Mouse (Mus musculus) erythroid progenitor cell, adult 5-6 weeks (primary cell): Measurements from ENCODE around the gene Nek8. TPM values are rescaled to one million over a fixed set of nuclear protein-coding genes. Genes with fewer than 3 reads are reported as not detected.
"Not testable (repeated sequence)": the region's sequence is repeated elsewhere in the genome, so short reads cannot be mapped to it uniquely, and the experiment has no call there.

ENCODE experiments used
- ATAC-seq: replicated peaks from 2 replicates; pipeline ENCODE4 v1.8.0; 2016; ENCODE audit warnings: moderate number of reproducible peaks, mild to moderate bottlenecking, moderate TSS enrichment, inconsistent platforms; ENCODE audit not compliant: poor library complexity, low FRiP score, severe bottlenecking
- total RNA-seq, 2 experiments: library from RNA; stranded (forward) in 1 of 2; stranded (reverse) in 1 of 2; fragments of 150-400 nt in 1 of 2; fragments of 186-747, 209-891 nt in 1 of 2; gene quantifications; 2 replicates each; pipeline versions ENCODE4 v1.2.3 to v1.2.4; 2015 to 2017; ENCODE audit warnings: low replicate concordance in 2 of 2

The Nek8 gene
- total RNA-seq, 2 experiments from 2014 or later: 76.8 to 79.6 TPM

DNA sequence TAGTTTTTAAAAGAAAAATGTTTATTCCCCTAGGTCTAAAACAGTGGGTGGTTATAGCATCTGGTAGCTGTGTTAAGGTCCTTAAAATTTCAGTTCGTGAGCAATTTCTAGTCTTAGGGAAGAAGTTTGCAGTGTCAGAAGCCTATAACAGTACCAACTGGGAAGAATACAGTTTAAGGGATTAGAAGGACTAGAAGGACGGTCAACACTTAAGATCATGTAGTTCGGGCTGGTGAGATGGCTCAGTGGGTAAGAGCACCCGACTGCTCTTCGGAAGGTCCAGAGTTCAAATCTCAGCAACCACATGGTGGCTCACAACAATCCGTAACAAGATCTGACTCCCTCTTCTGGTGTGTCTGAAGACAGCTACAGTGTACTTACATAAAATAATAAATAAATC is 8.2 kb upstream of the Nek8 start:
- ATAC-seq: not testable (repeated sequence)

GRCm38 (mm10) chr11:78183884-78184514 is 7.5 kb upstream of the Nek8 start:
- no peak for ATAC-seq

DNA sequence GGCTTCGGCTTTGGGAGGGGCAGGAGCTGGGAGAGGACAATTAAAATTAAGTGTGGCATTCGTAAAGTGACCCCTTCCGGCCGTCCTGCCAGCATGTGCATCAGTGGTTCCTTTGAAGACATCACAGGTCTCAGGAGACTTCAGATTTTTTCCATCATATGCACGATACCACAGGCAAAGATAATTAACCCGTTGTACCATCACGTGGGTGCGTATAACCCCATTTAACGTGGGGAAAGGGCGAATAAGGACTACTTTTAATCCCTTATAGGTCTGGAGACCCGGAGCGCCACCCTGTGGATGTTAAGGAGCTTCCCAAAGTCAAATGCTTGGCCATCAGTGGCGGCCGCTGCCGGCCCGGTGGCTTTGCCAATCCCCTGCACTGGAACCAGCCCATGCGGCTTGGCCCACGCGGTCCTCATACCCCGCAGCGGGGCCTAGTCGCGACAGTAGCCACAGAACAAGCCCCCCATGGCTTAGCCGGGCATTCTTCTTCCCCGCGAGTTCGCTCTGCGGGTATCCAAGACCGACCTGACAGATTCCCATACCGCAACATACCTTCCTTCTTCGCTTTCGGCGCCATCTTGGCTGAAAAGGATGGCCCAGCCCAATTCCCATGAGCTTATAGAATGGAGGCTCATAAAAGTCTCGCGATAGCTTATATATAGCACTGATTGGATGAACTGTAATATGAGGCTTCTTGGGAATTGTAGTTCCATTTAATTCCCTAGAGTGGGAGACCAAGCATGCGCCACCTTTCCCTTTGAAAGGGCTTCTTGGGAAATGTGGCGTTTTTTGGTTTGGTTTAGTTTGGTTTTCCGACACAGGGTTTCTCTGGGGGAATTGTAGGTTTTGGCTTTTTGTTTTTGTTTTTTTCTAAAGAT is 6.7 kb upstream of the Nek8 start, which contains the start of gene Rpl23a:
TSS of gene Rpl23a (minus strand) at position 624 of the 884 bp plus-strand sequence.
- ATAC-seq: peak; percentile 87

GRCm38 (mm10) chr11:78182450-78182849 is 6.0 kb upstream of the Nek8 start:
- ATAC-seq: no peak

- ATAC-seq: no peak
Observed at GRCm38 (mm10) chr11:78181830-78182357, 5.4 kb upstream of the Nek8 start.

DNA sequence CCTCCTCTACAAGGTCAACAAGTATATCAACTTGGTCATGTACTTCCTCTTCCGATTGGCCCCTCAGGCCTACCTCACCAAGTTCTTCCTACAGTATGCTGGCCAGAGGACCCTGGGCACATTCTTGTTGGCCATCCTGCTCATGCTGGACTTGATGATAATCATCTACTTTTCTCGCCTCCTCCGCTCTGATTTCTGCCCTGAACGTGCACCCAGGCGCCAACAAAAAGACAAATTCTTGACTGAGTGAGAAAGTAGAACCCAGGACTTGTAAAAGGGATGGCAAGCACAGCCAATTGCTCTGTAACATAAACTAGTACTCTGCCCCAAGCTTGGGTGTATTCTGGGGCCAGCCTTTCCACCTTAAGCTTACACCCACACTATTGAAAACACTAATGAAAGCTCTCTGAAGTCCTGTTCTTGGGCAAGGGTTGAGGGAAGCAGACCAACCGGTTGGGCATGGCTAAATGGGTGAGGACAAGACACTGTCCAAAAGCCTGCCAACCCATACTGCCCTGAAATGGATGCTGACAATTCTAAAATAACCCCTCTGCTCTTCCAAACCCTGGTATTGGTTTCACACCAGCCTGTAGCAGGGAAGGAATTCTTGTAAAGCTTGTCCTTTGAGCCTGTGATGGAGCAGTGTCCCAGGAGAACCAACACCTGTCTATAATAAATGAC is 3.7 kb upstream of the Nek8 start:
- ATAC-seq: no peak

- ATAC-seq: no peak
Observed at GRCm38 (mm10) chr11:78179438-78179999, 3.0 kb upstream of the Nek8 start.

DNA sequence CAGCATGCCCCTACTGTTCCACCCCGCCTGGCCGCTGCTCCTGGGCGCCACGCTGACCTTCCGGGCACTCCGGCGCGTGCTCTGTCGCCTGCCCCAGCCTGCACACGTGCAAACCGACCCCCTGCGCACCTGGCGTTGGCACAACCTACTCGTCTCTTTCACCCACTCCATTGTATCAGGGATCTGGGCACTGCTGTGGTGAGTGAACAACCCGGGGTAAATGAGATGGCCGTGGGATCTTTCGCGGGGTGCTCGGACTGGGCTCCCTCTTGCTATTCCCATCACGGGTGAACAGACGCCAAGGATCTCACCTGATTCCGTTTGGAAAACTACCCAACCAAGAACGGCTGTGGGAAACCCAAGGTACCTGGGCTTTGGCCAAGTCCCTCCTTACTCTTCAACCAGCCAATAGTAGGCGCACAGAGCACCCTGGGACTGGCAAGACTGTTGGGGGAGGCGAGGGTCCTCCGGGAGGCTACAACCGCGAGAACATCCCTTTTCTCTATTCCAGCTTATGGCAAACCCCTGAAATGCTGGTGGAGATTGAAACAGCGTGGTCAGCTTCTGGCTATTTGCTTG is 2.5 kb upstream of the Nek8 start:
- no peak for ATAC-seq

DNA sequence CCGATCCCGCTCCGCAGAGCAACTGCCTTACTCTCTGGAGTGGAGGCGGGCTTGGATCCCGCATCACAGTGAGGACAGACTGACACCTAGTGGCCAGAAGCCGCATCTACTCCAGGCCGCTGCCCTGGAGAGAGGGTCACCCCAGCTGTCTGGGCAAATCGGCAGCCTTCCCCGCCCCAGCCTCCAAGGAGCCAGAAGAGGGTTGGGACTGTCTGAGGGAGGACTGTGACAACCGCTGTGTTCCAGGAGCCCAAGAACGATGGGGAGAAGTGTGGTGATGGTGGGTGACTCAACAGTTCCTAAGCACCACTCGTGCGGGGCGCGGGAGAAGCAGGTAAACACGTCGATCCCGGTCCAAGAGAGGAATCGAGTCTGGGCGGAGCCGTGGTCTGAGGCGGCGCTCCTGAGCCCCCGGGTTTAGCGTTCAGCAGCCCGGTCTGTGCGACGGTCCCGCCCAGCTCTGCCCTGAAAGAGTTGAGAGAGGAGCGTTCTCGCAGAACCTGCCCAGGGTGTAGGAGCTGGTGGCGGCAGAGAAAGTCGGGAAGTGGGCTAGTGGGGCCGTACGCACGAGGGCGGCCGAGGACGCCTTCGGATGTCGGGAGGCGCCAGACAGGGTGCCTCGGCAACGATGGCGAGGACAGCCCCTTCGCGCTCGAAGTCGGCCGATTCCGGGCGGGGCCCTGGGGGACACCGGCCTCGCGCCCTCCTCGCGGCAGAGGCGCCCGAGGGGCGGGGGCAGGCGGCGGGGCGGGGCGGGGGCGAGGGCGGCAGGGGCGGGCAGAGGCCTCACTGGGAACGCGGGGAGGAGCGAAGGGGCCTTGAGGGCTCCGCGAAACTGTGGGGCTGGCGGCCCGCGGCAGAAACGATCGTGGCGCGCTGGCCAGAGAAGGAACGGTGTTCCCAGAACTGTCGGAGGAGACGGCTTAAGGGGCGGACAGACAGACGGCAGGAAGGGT is 1.7 kb upstream of the Nek8 start:
- ATAC-seq: peak; percentile 65

- ATAC-seq: peak; percentile 41
Observed at GRCm38 (mm10) chr11:78177437-78177836, 962 bp upstream of the Nek8 start.

GRCm38 (mm10) chr11:78176905-78177331 is 443 bp upstream of the Nek8 start:
- ATAC-seq: peak; percentile 7; the same call in 1 of the 2 replicates

DNA sequence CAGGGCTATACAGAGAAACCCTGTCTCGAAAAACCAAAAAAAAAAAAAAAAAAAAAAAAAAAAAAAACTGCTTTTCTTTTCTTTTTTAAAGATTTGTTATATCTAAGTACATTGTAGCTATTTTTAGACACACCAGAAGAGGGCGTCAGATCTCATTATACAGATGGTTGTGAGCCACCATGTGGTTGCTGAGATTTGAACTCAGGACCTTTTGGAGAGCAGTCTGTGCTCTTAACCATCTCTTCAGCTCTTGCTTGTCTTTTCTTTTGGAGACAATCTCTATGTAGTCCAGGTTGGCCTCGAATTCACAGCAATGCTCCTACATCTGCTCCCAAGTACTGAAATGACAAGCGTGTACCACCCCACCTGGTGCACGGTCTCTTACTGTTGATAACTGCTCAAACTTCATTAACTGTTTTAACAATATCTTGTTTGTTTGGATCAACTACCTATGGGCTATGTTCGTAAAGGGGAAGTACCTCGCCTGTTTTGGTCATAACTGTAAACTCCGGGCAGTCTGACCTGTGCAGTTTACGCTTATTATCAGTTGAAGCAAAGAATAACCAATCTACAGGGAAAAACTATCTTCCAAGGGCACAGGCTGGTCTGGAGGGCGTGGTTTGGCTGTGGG is 589 bp downstream of the Nek8 start:
- peak; percentile 62 for ATAC-seq

DNA sequence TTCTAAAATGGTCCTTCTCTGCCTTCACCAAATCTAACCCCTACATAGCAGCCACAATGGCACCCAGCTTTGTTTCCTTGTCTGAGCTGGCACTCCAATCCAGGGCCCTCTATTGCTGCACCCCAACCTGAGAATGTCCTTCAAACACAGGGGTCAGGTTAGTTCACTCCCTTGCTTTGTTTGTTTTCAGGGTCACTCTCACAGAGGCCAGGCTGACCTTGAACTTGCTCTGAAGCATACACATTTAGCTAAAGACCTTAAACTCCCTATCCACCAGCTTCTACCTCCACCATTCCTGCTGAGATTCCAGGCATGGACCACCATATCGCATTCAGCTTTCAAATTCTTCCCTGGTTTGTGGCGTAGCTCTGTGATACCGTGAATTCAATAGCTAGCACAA is 2.0 kb downstream of the Nek8 start:
- no peak for ATAC-seq

DNA sequence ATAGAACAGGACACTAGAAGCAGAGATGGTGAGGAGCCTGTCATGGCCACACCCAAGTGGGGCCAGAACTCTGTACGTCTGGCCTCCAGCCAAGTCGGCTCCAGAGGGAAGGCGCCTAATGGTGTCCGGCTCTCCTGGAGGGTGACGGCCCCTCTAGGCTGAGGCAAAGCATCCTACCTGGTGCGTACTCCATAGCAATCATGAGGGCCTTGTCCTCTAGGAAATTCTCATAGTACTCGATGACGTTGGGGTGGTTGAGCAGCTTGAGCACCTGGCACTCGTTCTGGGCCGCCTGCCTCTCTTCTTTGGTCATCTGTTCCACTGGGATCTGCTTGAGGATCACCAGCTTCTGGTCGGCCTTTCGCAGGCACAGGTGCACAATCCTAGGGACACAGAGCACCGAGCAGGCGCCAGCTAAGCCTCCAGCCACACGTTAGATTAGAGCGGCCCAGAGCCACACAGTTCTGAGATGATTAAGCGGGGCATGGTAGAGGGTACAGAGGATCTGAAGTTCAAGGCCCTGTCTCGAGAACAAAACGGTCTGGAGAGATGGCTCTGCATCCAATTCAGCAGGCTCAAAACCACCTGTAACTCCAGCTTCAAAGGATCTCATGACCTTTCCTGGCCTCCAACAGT is 3.6 kb downstream of the Nek8 start:
- ATAC-seq: no peak

DNA sequence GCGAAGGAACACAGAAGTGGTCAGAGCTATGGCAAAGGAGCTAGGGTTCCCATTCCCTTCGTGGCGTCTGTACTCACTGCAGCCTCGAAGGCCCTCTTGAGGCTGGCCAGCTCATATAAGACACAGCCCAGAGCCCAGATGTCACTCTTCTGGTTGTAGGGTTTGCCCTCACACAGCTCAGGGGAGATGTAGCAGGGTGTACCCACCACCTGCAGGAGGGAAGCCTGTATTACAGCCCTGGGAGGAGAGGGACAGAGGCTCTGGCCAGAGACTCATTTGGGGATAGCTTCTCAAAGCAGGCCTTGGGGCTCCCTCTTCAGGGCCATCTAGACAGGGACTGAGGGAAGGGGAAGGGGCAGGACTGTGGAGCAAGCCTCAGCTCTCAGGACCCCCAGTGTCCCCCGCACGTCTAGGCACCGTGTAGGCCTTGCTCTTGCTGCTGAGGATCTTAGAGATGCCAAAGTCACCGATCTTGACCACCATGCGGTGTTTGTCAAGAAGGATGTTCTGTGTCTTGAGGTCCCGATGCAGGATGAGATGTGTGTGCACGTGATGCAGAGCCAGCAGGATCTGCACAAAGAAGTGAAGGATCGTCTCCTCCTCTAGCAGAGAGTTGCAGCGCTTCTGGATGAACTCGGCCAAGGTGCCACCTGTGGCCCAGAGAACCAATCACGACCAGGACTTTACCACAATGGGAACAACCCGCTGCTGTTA is 4.3 kb downstream of the Nek8 start:
- no peak for ATAC-seq

DNA sequence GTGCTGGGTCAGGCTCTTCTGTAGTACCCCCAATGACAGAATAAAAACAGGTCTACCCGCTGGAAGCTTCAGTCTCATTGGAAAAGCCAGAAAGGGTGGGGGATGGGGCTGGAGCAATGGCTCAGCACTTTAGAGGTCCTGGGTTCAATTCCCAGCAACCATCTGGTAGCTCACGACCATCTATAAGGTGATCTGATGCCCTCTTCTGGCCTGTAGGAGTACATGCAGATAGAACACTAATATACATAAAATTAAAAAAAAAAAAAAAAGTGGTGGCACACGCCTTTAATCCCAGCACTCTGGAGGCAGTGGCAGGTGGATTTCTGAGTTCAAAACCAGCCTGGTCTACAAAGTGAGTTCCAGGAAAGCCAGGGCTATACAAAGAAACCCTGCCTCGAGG is 5.1 kb downstream of the Nek8 start:
- no peak for ATAC-seq

DNA sequence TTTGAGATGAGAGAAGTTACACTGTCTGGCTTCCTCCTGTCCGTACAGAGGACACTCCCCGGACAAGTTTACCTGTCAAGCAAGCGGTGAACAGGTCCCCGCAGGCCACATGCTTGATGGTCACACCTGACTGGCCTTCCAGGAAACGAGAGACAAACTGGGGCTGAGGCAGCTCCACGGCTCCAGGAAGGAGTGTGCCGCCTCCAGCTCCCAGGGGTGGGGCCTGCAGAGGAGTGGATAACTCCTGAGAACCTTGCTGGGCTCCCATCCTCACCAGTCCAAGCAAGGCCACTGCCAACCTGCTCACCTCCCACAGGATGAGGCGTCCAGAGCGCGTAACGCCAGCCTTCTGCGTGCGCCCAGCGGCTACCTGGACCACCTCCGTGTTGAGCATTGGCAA is 6.2 kb downstream of the Nek8 start:
- ATAC-seq: no peak
